Mouse (Mus musculus) kidney, postnatal 0 days (tissue): ENCODE data around the gene Prkar1b. TPM values are rescaled to one million over a fixed set of nuclear protein-coding genes. Genes with fewer than 3 reads are reported as not detected.

Source experiments
- ATAC-seq: fragments of 200-750 bp; cut with Nextera tagmentation; replicated peaks from 2 replicates; pipeline ENCODE4 v1.8.0; 2017; ENCODE audit warnings: low read depth, moderate number of reproducible peaks, moderate TSS enrichment, moderate library complexity; ENCODE audit not compliant: low FRiP score
- DNase-seq: peaks from one replicate; pipeline ENCODE4 v3.0.0-alpha.2; 2016; ENCODE audit warnings: low spot score
- H3K27ac ChIP-seq: fragments of 300-500 bp; sonication (generic); 2 replicates; pipeline ENCODE4 v1.5.1; 2014; ENCODE audit warnings: mild to moderate bottlenecking
- H3K27me3 ChIP-seq: fragments of 300-500 bp; sonication (generic); 2 replicates; pipeline ENCODE4 v1.6.1; 2014; ENCODE audit warnings: low read length, mixed read lengths; ENCODE audit not compliant: insufficient read depth
- H3K36me3 ChIP-seq: fragments of 300-500 bp; sonication (generic); 2 replicates; pipeline ENCODE4 v1.6.1; 2014; ENCODE audit warnings: low read length, mixed read lengths; ENCODE audit not compliant: insufficient read depth
- H3K4me1 ChIP-seq: fragments of 300-500 bp; sonication (generic); replicated peaks from 2 replicates; pipeline ENCODE4 v1.6.1; 2014; ENCODE audit warnings: antibody characterized with exemption, low read length, mixed read lengths; ENCODE audit not compliant: insufficient read depth
- H3K4me2 ChIP-seq: fragments of 300-500 bp; sonication (generic); 2 replicates; pipeline ENCODE4 v1.6.1; 2014; ENCODE audit warnings: mild to moderate bottlenecking, low read length, moderate library complexity, mixed read lengths
- H3K4me3 ChIP-seq: fragments of 300-500 bp; sonication (generic); replicated peaks from 2 replicates; pipeline ENCODE4 v1.5.1; 2014; ENCODE audit warnings: low read depth, low read length
- H3K9ac ChIP-seq: fragments of 300-500 bp; sonication (generic); 2 replicates; pipeline ENCODE4 v1.6.1; 2014; ENCODE audit warnings: low read depth, low read length
- H3K9me3 ChIP-seq: fragments of 300-500 bp; sonication (generic); replicated peaks from 2 replicates; pipeline ENCODE4 v1.6.1; 2016; ENCODE audit warnings: low read length, inconsistent platforms, mixed read lengths
- CTCF ChIP-seq: IDR thresholded peaks from 2 replicates; pipeline ENCODE4 v1.5.1; 2016; ENCODE audit warnings: antibody characterized with exemption, low read depth, mild to moderate bottlenecking, moderate library complexity
- WGBS: fragments of 180-500 bp; shearing (Covaris S2); extraction: QIAGEN DNeasy Blood & Tissue Kit; methylation state at CpG from one replicate; pipeline ENCODE4 v1.1.7; 2014; 5-methylcytosine and 5-hydroxymethylcytosine counted together
- polyA plus RNA-seq: library from polyadenylated mRNA; unstranded; fragments of >200 nt; fragmentation: Nextera tagmentation; extraction: Ambion mirVana; gene quantifications from 2 replicates; pipeline ENCODE4 v1.2.1, GENCODE M21; 2015

Gene Prkar1b
- polyA plus RNA-seq, 1 experiment from 2014 or later: 19.3 TPM

GRCm38 (mm10) chr5:139007141-139007775 is 142.5 kb downstream of the Prkar1b start:
- ATAC-seq: peak; percentile 81
- Histone ChIP-seq H3K4me1 (no peaks in the 10 kb centered on the region), H3K9ac (no peak overlapping the region), H3K4me2 (no peak overlapping the region), H3K27ac (no peak overlapping the region), H3K9me3 (no peaks in the 10 kb centered on the region), H3K36me3 (no peaks in the 10 kb centered on the region), H3K4me3 (no peak overlapping the region), H3K27me3 (no peaks in the 10 kb centered on the region)
- peak; percentile 72 for TF ChIP-seq CTCF
- DNase-seq: peak; percentile 29
- WGBS: 40% methylated on average over 4 of the region's 4 CpGs

DNA sequence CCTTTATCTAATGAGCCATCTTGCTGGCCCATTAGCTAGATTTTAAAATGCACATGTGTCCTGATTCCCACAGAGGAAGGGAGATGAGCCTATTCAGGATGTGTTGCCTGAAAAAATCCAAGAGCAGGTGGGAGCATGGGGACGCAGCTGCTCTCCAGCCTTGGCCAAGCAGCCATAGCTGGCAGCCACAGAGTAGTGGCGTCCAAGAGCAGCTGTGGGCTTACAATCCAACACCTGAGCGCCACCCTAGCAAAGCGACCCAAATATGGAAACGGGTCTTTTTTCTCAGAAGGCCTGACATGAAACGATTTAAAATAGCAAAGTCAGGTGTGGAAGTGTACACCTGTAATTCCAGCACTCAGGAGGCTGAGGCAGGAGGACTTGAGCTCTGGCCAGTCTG is 145.2 kb downstream of the Prkar1b start:
- H3K4me3 ChIP-seq: no peak overlapping the region
- no peak overlapping the region for H3K4me2 ChIP-seq
- no peak overlapping the region for H3K27ac ChIP-seq
- no peak overlapping the region for H3K9ac ChIP-seq
- DNase-seq (no peak), ATAC-seq (no peak)
- H3K36me3 ChIP-seq: no peaks in the 10 kb centered on the region
- no peak for TF ChIP-seq CTCF
- 86% methylated on average over 6 of the region's 6 CpGs for WGBS
- 0 out of 2 replicates have a peak, but pooled peaks cover under 1% of the 10 kb centered on the region for H3K4me1 ChIP-seq
- no peaks in the 10 kb centered on the region for H3K27me3 ChIP-seq
- H3K9me3 ChIP-seq: 0 out of 2 replicates have a peak, but pooled peaks cover 5% of the 10 kb centered on the region

GRCm38 (mm10) chr5:138999716-139000115 is 150.1 kb downstream of the Prkar1b start:
- H3K4me1 ChIP-seq: peaks cover 12% of the 10 kb centered on the region; the same call in 1 of the 2 replicates
- H3K9ac ChIP-seq: no peak overlapping the region
- 59% methylated on average over 7 of the region's 7 CpGs for WGBS
- ATAC-seq: no peak
- 0 out of 2 replicates have a peak, but pooled peaks cover 5% of the 10 kb centered on the region for H3K9me3 ChIP-seq
- TF ChIP-seq CTCF: no peak
- H3K27me3 ChIP-seq: 0 out of 2 replicates have a peak, but pooled peaks cover 18% of the 10 kb centered on the region
- H3K4me2 ChIP-seq: no peak overlapping the region
- no peak overlapping the region for H3K27ac ChIP-seq
- DNase-seq: no peak
- H3K36me3 ChIP-seq: no peaks in the 10 kb centered on the region
- no peak overlapping the region for H3K4me3 ChIP-seq

- Histone ChIP-seq H3K4me1 (peaks cover 15% of the 10 kb centered on the region), H3K4me3 (peak overlapping the region; percentile 27), H3K4me2 (peak overlapping the region; percentile 94), H3K27me3 (0 out of 2 replicates have a peak, but pooled peaks cover 18% of the 10 kb centered on the region), H3K9me3 (0 out of 2 replicates have a peak, but pooled peaks cover 5% of the 10 kb centered on the region), H3K36me3 (no peaks in the 10 kb centered on the region), H3K27ac (peak overlapping the region; percentile 6; the same call in 1 of the 2 replicates), H3K9ac (peak overlapping the region; percentile 40)
- TF ChIP-seq CTCF: no peak
- no peak for ATAC-seq
- WGBS: 1% methylated on average over 30 of the region's 30 CpGs
- DNase-seq: peak; percentile 59
Measured at GRCm38 (mm10) chr5:138997936-138998580, 151.7 kb downstream of the Prkar1b start.

DNA sequence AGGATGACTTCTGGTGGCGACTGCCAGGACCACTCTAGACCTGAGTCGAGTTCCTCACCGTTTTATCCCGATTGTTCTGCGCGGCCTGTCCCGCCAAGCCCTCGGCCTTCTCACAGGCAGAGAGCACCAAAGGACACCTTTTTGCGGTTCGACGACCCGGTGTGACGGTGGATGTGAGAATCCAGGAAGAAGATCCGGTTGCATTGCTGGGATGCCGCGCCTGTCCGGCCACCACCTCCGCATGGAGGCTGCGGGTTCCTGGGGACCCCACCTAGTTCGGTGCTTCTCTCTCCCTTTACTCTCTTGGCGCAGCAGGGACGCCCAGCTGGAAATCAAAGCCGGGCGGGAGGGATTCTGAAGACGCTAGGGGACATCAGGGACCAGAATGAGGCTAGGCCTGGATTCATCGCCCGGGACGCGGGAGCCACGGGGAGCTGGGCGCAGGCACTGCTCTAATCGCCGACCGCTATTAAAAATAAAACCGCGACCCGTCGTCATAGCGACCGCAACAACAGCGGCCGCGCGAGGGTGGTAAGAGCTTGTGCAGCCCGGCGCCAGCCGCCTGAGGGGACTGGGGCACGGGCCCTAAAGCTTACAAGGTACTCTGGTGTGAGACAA is 152.5 kb downstream of the Prkar1b start, which contains the start of gene Pdgfa:
Gene Pdgfa, minus strand, starts transcription at position 200 of the 618 bp plus-strand sequence.
- Histone ChIP-seq H3K9ac (peak within 1 kb of the TSS; percentile 91), H3K36me3 (no peaks in the 10 kb centered on the region), H3K4me3 (peak within 1 kb of the TSS; percentile 74), H3K9me3 (0 out of 2 replicates have a peak, but pooled peaks cover 5% of the 10 kb centered on the region), H3K4me1 (peaks cover 22% of the 10 kb centered on the region), H3K27ac (peak within 1 kb of the TSS; percentile 97), H3K4me2 (peak within 1 kb of the TSS; percentile 94), H3K27me3 (0 out of 2 replicates have a peak, but pooled peaks cover 18% of the 10 kb centered on the region)
- ATAC-seq (peak; percentile 16; the same call in 1 of the 2 replicates), DNase-seq (peak; percentile 79)
- TF ChIP-seq CTCF: no peak
- WGBS: 5% methylated on average over 48 of the region's 48 CpGs

DNA sequence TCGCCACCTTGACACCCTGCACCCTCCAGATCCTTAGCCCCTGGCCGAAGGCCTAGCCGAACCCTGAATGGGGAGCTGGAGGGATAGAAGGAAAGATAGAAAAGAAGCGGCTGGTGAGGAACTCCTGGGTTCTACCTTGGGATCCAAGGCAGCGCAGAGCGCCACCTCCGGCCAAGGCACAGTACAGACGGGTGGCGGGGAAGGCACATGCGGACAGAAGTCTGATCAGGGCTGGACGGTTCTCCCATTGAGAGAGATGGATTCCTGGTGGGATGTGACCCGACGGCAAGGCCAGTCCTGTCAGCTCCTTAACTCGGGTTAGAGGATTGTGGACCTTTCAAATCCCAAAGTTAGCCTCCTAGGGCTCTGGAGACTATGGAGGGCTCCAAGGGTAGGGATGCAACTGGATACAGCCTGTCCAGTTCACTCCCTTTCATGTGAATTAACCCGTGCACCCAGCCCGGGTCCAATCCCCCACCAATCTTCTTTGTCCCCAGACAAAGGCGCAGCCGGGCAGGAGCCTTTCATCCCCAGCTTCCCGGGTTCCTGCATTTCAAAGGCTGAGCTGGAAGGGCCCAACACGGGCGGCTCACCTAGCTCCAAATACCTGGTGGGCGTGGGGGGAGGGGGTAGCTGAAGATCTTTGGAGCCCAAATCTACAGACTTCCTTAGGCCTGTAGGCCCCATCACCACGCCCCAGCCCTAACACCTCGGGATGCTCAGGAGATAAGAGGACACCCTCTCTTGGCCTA is 153.3 kb downstream of the Prkar1b start:
- peak; percentile 55; the same call in 1 of the 2 replicates for TF ChIP-seq CTCF
- 12% methylated on average over 24 of the region's 24 CpGs for WGBS
- Histone ChIP-seq H3K4me1 (peaks cover 22% of the 10 kb centered on the region), H3K27me3 (0 out of 2 replicates have a peak, but pooled peaks cover 18% of the 10 kb centered on the region), H3K4me3 (peak overlapping the region; percentile 74), H3K9ac (peak overlapping the region; percentile 91), H3K4me2 (peak overlapping the region; percentile 94), H3K9me3 (no peaks in the 10 kb centered on the region), H3K36me3 (no peaks in the 10 kb centered on the region), H3K27ac (peak overlapping the region; percentile 97)
- ATAC-seq (no peak; the same call in 1 of the 2 replicates), DNase-seq (peak; percentile 65)
